Mouse (Mus musculus) heart, adult 2 months (tissue): ENCODE results near the gene Igsf21.

ENCODE experiments used
- CTCF ChIP-seq: fragments of 200-600 bp; IDR thresholded peaks from 2 replicates; pipeline ENCODE4 v1.8.1; 2022; ENCODE audit warnings: antibody characterized with exemption, mild to moderate bottlenecking, moderate library complexity
- EP300 ChIP-seq: fragments of 200-500 bp; IDR thresholded peaks from 2 replicates; pipeline ENCODE4 v1.6.1; 2011; ENCODE audit warnings: low read depth, low read length, control low read depth; ENCODE audit not compliant: insufficient read depth
- POLR2A ChIP-seq: fragments of 200-500 bp; IDR thresholded peaks from 2 replicates; pipeline ENCODE4 v1.6.1; 2011; ENCODE audit warnings: mild to moderate bottlenecking, low read depth, low read length, control low read depth; ENCODE audit not compliant: insufficient read depth

DNA sequence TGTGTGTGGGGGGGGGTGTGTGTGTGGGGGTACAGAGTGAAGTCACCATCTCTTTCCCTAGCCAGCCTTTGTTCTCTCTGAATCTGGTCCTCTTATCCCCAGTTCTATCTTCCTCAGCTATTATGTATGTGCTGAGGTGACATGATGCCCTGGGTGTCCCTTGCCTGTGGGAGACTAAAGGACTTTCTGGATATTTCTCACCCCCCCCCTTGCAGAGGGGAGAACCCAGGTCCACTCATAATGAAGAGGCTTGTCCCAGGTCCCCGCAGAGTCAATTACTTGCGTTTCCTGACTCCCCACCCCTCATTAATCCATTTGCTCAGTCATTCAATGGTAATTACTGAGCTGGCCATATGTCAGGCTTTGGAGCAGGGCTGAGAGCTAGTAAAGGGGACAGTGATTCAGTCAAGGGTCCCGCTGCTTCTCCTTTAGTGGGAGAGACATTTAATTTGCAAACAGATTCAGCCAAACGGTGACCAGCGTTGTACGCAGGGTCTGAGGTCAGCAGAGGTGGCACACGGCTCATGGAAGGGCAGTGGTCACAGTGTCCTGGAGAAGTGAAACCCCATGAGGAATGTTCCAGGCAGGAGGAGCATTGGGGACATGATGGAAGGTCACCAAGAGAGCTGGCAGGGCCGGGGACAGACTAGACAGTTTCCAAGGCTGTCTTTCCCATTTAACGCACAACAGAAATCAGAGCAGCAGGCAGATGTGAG, 217.1 kb downstream of the Igsf21 start:
- TF ChIP-seq CTCF: no peak
- no peak for TF ChIP-seq POLR2A
- TF ChIP-seq EP300: no peak
